Mouse (Mus musculus) myocyte (in vitro differentiated cells): ENCODE data around the gene Rpusd2.

Experiments used
- CEBPB ChIP-seq: IDR thresholded peaks from 2 replicates; pipeline ENCODE4 v1.6.1; 2011; ENCODE audit warnings: mild to moderate bottlenecking, moderate library complexity; ENCODE audit not compliant: poor library complexity, insufficient read depth, severe bottlenecking
- E2F4 ChIP-seq: IDR thresholded peaks from one replicate; pipeline ENCODE4 v1.6.1; 2011; ENCODE audit warnings: mild to moderate bottlenecking, control low read depth, moderate library complexity; ENCODE audit not compliant: insufficient read depth
- MAX ChIP-seq: IDR thresholded peaks from one replicate; pipeline ENCODE4 v1.6.1; 2011; ENCODE audit warnings: low read depth, mild to moderate bottlenecking, control low read depth
- MYOD1 ChIP-seq, 3 experiments: IDR thresholded peaks; one replicate each; pipeline ENCODE4 v1.6.1; 2011; ENCODE audit warnings: control low read depth in 2 of 3, low read depth in 2 of 3, mild to moderate bottlenecking in 2 of 3, moderate library complexity in 1 of 3; ENCODE audit not compliant: insufficient read length in 2 of 3, control insufficient read depth in 1 of 3
- MYOG ChIP-seq, 3 experiments: IDR thresholded peaks; one replicate each; pipeline ENCODE4 v1.6.1; 2011; ENCODE audit warnings: control low read depth in 2 of 3, low read depth in 2 of 3, mild to moderate bottlenecking in 2 of 3; ENCODE audit not compliant: insufficient read length in 2 of 3, control insufficient read depth in 1 of 3, insufficient read depth in 1 of 3
- POLR2A ChIP-seq: IDR thresholded peaks from one replicate; pipeline ENCODE4 v1.6.1; 2011; ENCODE audit warnings: low read depth, mild to moderate bottlenecking, control low read depth, moderate library complexity; ENCODE audit not compliant: insufficient read length
- POLR2AphosphoS2 ChIP-seq: IDR thresholded peaks from one replicate; pipeline ENCODE4 v1.6.1; 2011; ENCODE audit warnings: low read depth, control low read depth; ENCODE audit not compliant: insufficient read length
- REST ChIP-seq: IDR thresholded peaks from one replicate; pipeline ENCODE4 v1.6.1; 2011; ENCODE audit warnings: mild to moderate bottlenecking, control low read depth, moderate library complexity; ENCODE audit not compliant: insufficient read depth, insufficient read length
- SRF ChIP-seq: IDR thresholded peaks from one replicate; pipeline ENCODE4 v1.6.1; 2011; ENCODE audit warnings: low read depth; ENCODE audit not compliant: control insufficient read depth, insufficient read length
- TCF12 ChIP-seq: IDR thresholded peaks from one replicate; pipeline ENCODE4 v1.6.1; 2011; ENCODE audit warnings: mild to moderate bottlenecking, control low read depth; ENCODE audit not compliant: poor library complexity, insufficient read depth, severe bottlenecking
- TCF3 ChIP-seq: IDR thresholded peaks from one replicate; pipeline ENCODE4 v1.6.1; 2011; ENCODE audit warnings: low read depth, control low read depth; ENCODE audit not compliant: insufficient read length
- USF1 ChIP-seq: IDR thresholded peaks from one replicate; pipeline ENCODE4 v1.6.1; 2011; ENCODE audit warnings: low read depth, mild to moderate bottlenecking, control low read depth, moderate library complexity

DNA sequence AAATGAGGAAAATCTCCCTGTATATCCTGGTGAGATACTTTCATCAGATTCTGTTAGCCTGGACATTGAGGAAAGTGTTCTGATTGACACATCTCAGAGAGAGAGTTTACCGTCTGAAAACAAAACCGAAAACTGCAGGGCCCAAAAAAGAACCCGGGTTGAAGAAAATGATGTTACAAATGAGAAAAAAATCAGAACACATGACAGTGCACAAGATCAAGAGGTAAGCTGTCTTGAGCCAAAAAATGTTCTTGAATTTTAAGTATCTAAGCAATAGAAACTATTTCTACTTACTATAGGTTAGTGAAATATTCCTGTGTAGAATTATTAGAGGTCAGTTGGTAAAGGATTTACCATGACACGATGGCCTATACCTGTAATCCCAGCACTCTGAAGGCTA is 37.8 kb downstream of the Rpusd2 start:
- TF ChIP-seq POLR2A (no peak), E2F4 (no peak), TCF12 (no peak), TCF3 (no peak), POLR2AphosphoS2 (no peak), MAX (no peak), USF1 (no peak), MYOD1 (IDR thresholded peaks at IDR 0.05; ENCODE audit: control insufficient read depth in 1 of 3, insufficient read length in 2 of 3, low read depth in 2 of 3) (no peak), CEBPB (no peak), MYOG (IDR thresholded peaks at IDR 0.05; ENCODE audit: control insufficient read depth in 1 of 3, insufficient read depth in 1 of 3, insufficient read length in 2 of 3, low read depth in 2 of 3) (no peak), REST (no peak), SRF (no peak)
